Mouse (Mus musculus): ENCODE data around the gene Chmp6.
A peak's percentile ranks its signal among the peaks of the same experiment; 100 is the strongest.

Chmp6 gene

DNA sequence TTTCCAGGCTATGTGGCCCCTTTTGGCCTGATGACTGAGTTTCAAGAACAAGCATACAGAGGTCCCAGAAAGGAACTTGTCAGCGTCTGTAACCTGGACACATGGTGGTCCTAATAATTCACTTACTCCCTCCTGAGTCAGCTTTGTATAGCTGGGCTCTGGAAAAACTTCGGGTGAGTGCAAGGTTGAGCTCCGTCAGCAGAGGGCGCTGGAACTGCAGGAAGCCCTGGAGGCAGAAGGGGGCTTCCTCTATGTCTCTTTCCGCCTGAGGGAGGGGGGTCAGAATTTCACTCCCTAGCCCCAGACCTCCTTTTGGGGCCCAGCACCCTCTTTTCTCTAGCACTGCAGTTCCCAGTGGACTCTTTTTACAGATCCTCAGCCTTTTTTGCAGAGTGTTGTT is 3.8 kb upstream of the Chmp6 start:
- peak; percentile 73 for DNase-seq (ENCODE audit: low read depth)

DNA sequence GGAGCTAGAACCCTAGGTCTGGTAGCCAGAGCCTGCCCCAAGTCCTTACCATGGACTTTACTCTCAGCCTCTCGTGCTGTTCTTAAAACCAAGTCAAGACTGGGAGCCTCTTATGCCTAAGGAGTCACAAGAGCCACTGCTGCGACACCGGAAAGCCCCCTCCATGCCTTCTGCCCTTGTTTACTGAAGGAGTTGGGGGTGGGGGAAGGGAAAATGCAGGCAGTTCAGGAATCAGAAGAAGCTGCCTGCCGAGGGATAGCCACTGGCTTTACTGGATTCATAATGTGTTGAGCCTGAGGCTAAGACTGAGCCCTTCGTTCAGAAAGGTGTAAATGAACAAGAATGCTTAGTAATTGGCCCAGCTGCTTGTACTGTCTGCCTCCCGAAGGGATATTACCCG is 396 bp upstream of the Chmp6 start:
- DNase-seq (ENCODE audit: low read depth), result no peak

DNA sequence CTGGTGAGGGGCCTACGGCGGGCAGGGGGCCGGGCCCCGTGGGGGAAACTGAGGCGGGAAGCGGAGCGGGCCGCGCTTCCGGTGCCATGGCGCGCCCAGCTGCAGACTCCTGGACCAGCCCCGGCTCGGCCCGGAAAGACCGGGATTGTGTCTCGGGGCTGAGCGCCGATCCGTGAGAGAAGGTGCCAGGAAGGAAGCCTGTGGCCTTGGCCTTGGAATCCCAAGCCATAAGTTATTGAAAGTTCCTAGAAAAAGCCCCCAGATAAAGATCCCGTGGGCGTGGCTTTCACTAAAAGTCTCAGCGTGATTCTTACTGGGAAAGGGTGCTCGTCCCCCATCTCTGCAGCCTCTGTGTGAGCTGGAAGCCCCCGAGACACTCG is 684 bp downstream of the Chmp6 start:
- DNase-seq (ENCODE audit: low read depth), result no peak

DNA sequence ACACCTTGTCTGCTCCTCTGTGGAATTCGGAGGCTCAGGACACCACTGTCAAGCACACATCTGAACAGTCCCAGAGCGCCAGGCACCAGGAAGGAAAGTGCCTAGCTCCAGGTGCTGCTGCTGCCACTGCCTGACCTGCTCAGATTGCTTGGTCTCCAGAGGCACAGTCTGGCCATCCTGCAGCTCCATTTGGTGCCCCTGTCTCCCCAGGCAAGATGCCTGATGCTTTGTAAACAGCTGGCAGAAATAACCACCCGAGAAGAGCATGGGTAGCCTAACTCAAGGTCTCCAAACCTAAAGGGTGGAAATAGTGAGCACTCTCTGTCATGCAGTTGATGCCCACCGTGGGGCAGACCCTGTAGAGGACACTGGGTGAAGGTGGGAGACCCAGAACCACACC is 1.1 kb downstream of the Chmp6 start:
- DNase-seq (ENCODE audit: low read depth), result no peak

DNA sequence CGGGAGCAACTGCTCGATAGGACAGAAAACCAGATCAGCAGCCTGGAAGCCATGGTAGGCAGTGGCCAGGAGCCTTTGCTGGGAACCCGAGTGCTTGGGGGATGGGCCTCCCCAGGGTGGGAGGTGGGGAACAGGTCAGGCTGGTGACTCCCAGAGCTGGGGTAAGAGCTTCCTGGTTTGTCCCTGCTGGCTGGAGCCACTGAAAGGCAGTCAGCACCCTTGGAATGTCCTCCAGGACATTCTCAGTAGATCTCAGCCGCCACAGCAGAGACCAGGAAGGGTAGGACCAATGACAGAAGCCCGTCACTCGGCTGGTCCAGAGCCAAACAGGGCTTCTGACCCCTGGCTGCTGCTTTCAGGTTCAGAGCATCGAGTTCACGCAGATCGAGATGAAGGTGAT is 2.4 kb downstream of the Chmp6 start:
- DNase-seq (ENCODE audit: low read depth), result no peak

DNA sequence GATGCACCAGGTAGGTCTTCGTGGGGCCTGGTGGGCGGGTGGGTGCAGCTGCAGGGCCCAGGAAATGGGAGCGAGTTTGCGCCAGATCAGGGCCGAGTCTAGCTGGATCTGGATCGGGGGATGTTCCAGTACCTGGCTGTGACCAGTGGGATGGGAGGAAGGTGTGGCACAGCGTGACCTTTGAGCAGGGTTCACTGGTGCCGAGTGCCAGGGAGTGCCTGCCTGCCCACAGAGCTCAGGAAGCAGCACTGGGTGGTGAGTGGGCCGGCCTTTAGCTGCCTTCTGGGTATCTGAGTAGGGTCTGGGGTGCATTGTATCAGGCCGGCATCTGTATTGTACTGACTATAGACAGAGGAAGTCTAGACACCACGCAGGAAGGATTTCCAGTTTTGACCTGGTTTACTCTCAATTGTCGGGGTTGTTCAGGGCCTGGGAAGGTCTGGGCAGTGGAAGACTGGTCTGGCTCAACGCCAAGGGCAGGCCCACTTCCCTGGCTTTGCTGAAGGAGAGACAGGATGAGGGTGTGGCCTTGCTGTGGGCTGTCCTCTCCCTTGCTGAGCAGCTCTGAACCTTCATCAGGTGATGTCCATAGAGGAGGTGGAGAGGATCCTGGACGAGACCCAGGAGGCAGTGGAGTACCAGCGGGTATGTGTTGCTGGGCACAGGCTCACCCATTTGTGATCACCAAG is 3.0 kb downstream of the Chmp6 start:
- no peak for DNase-seq (ENCODE audit: low read depth)

DNA sequence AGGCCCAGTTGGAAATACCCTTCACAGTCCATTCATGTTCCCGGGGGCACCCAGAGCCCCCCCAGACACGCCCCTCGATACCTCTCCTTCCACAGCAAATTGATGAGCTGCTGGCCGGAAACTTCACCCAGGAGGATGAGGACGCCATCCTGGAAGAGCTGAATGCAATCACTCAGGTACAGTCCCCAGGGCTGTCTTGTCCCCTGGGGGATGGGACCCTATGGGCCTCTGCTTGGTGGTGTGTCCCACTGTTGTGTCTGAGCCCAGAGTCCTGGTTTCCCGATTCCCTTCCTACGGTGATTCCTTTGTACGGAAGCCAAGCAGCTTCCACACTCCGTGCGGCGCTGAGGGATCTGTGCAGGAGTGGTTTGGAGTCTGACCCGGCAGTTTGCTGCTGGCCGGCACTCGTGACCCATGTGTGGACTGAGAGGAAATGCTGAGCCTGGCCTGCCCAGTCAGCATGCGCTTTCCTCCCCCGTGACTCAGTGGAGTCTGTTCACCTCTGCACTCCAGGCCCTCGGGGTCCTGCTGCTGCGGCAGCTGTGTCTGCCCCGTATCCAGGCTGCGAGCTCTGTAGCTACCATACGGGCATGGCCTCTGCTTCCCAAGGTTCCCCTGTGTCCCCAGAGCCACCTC is 3.7 kb downstream of the Chmp6 start:
- DNase-seq (ENCODE audit: low read depth), result no peak

DNA sequence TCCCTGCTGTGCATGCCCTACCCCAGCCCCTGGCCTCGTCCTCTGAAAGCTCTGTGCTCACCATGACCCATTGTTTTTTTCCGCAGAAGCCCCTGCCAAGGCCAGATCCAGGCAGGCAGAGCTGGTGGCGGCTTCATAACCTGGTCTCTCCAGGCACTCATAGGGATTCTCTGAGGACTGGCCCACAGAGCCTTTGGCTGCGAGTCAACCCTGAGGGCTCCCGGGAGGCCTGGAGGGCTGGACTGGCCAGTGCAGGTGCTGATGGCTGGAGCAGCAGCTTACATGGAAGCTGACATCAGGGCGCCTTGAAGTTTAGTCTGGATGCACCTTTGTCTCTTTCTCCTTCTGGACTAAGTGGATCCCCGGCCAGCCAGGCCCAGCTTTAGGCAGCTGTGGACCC is 5.3 kb downstream of the Chmp6 start:
- DNase-seq (ENCODE audit: low read depth), result no peak

DNA sequence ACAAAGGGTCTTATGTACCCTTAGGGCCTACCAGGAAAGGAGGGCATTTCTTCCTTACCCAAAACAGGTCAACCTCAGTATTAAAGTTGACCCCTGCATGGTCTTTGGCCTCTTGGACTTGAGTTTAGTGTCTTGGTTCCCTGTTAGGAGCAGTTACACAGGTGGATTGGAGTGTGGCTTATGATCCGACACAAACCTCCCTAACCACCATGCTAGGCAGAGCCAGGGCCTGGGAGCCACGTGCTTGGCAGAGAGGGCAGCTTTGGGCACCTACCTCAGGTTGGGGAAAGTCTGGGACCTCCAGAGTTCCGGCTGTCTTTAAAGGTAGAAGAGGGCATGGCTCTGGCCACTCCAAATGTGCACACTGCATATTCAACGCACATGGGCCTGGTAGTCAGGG is 6.2 kb downstream of the Chmp6 start:
- no peak for DNase-seq (ENCODE audit: low read depth)

DNA sequence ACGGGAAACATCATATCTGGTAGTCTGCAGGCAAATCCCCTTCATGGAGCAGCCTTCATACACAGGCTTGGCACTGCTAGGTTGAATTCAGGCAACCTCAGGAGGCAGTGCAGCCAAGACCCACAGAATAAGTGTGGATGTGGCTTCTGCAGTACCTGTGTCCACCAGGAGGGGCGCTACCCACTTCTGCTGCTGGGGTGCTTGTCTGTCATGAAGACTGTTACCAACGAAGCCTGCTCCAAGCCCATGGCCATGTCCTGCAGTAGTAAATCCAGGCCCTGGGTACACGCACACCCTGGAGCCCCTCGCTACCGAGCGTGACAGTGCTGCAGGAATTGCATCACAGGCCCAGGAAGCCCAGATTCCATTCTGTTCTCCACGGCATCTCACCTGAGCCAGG is 6.7 kb downstream of the Chmp6 start:
- DNase-seq (ENCODE audit: low read depth), result peak; percentile 47

DNA sequence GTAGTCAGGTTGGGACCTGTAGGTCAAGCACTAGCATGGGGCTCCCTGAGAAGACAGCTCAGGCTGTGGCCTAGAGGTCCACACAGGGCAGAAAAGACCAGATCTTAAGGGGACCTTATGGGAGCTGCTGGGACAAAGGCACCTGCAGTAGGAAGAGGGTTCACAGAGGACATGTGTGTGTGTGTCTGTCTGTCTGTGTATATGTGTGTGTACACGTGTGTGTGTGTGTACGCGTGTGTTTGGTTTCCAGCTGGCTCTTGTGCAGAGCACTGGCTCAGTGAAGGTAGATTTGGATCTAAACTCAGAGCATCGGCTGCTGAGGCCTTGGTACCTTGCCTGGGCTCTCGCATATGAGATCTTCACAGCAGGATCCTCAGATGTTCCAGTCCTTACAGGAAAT is 7.4 kb downstream of the Chmp6 start:
- DNase-seq (ENCODE audit: low read depth), result no peak

DNA sequence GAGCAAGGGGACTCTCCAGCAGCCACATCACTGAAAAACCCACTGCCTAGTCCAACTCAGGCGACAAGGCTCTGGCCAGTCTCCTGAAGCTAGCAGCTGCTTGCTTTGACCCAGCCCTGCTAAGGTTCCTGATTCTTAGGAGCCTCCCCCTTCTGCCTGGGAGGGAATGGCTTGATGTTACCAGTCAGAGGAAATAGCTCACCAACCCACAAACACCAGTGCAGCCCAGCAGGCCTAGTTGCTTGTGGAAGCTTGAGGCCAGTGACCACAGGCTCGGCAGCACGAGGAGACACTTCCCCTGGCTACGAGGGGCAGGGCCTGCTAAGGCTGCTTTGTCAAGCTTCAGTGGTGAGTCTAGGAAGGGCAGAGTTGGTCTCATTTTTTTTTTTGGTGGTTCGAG is 11.9 kb downstream of the Chmp6 start:
- DNase-seq (ENCODE audit: low read depth), result peak; percentile 66

DNA sequence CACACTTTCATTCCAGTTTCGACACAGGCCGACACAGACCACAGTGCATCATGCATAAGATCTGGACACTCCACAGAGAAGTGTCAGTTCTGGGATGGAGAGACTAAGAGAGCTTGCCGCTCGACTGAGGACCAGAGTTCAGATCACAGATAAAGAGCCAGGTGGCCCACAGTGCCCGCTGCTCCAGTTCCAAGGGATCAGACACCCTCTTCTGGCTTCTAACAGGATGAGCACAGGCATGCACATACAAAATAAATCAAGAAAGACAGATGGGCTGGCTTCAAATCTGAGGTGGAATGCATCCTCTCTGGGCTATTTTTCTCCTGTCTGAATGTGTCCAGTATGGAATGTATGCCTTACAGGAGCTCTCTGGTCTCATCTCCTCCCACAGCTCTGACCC is 13.5 kb downstream of the Chmp6 start:
- no peak for DNase-seq (ENCODE audit: low read depth)

DNA sequence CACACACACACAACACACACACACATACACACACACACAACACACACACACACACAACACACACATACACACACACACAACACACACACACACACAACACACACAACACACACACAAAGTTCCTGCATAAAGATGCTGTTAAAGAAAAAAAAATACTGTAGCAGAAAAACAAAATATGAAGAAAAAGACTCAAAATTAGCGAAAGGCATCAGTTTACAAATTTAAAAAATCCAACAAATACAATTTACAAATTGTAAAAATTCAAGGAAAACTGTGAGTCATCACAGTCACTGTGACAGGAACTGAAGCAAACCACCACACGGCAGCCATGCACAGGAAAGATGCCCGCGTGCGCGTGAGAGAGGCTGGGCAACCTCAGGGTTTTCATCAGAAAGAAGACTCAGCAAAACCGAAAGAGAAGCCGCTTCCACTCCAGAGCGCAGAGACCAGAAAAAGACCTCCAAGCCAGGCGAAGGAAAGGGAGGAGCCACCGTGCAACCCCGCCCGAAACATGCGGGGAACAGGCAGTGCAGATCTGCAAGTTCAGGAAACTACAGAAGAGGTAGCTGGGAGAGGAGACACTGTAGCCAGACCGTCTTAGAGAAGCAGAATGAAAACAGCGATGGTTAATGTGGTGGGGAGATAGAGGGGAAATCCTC is 14.9 kb downstream of the Chmp6 start:
- peak; percentile 60 for DNase-seq (ENCODE audit: low read depth)

DNA sequence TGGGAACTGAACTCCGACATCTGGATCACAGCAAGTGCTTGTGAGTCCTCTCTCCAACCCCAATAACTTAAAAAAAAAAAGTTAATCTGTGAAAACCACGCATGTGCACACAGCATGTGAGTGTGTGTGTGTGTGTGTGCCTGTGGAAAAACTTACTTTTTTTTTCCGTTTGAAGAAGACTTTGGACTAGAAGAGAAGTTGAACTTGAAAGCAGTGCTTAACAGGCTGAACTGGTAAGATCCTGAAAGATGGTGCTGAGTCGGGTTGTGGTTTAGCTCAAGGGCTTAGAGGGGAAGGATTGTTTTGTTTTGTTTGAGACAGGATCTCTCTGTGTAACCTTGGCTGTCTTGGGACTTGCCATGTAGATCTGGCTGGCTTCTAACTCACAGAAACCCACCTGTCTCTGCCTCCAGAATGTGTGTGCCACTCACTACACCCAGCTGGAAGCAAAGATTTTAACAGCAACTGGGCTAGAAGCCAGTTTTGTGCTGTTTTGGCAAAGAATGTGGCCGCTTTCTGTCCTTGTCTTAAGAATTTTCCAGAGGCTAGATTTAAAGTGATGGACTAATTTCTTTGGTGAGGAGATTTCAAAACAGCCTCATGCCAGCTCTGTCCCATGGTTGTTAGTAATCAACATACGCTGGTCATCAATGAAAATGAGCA is 16.5 kb downstream of the Chmp6 start:
- no peak for DNase-seq (ENCODE audit: low read depth)

DNA sequence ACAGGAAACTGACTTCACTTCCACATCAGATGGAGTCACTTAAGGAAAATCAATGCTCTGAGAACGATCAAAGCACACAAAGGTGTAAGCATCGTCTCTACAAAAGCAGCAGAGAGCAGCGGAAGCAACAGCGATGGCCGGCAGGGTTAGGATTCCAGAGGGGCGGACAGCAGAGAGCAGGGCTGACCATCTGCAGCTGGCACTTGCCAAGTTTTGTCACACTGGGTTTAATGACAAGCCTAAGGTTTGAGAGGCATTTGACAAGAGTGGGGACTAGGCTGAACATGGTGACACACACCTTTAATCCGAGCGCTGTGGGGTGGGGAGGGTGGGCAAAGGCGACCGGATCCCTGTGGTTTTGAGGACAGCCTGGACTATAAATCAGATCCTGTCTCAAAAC is 18.6 kb downstream of the Chmp6 start:
- DNase-seq (ENCODE audit: low read depth), result no peak

DNA sequence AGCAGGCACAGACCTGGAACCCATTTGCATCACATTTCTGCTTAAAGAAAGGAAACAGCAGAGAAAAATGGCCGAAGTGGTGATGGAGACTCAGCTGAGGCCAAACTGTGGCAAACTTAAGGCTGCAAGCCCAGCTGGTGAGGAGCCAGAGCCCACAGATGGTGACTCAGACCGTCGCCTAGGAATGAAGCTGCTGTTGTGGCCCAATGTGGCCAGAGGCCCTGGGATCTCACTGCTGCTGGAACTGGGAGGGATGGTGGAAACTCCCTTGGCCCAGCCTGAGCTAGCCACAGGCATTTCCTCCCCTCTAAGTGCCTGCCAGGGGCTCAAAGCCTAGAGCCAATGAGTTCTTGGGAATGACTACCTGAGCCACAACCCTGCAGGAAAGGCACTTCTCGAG is 19.9 kb downstream of the Chmp6 start:
- no peak for DNase-seq (ENCODE audit: low read depth)

DNA sequence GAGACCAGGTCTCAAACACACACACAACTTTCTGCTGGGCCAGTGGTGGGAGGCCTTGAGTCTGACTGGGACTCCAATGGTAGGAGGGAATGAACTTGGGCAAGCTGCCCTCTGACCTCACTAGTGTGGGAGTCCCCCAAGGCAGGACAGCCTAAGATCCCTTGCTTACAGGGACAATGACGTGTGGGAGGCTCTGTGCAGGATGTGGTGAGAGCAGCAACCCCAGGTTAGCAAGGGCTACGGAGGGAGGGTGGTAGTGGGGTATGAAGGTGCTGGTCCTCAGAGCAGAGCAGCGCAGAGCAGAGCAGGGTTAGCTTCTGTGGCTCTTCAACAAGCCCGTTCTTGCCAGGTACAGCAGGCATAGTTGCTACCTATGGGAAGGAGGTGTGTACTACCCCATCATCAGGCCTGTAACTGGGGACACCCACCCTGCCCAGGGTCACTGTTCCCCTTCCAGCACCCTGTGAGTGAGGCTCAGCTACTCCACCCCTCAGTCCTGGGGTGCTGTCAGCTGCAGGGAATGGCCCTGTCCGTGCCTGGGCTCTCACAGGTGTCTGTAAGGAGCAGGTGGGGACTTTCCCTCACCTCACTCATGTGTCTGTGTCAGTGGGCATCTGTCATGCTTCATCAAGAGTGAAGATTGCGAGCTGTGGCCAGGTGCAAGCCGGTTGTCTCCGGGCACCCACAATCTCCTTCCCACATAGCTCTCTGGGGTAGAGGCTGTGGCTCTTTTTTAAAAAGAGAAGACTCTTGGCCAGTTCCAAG is 20.8 kb downstream of the Chmp6 start:
- DNase-seq (ENCODE audit: low read depth), result no peak

DNA sequence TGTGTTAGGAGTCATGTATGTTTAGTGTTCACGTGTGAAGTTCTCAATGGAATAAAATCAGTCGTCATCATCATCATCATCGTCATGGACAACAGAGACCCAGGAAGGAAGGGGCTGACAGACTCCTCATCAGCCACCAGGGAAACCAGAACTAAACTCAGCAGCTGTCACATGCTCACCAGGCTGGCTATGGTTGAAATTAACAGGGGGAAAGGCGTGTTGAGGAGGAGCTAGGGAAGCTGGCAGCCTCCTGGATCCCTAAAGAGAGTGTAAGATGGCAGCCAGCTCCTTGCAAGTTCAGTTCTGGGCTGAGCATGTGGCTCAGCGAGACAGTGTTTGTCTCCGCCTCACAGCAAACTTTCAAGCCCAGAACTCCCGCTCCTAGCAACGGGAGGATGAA is 21.5 kb downstream of the Chmp6 start:
- DNase-seq (ENCODE audit: low read depth), result no peak

DNA sequence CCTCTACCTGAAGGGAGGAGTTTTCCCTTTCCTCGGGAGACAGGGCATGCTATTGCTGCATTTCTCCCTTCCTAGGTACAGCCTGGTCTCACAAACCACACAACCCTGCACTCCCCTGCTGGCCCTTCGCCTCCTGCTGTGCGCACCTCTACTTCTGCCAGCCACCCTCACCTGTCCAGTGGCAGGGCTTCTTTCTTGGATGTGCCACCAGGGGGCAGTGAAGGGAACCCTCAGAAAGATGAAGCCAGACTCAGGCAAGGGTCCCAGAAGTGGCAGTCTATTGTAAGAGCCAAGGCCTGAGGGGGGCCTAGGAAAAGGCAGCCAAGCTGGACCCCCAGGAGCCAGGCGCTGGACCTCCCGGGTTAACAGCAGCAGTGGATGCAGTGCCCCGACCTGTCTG is 22.2 kb downstream of the Chmp6 start:
- DNase-seq (ENCODE audit: low read depth), result peak; percentile 60

DNA sequence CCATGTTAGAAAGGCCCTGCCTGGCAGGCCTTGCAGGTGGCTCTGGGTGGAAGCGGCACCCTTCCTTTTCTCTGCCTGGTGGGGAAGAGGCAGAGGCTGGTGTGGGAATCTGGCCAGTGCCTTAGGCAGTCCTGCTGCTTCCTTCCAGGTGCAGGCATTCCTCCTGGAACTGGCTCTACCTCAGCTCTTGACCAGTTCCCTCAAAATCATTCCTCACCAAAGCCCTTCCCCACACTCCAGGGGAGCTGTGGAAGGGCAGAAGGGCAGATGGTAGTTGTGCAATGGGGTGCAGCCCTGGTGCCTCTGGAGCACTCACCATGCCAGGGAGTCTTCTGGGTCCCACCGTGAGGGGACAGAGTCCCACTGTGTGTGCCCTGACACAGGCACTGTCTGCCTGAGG is 23.2 kb downstream of the Chmp6 start:
- DNase-seq (ENCODE audit: low read depth), result no peak

DNA sequence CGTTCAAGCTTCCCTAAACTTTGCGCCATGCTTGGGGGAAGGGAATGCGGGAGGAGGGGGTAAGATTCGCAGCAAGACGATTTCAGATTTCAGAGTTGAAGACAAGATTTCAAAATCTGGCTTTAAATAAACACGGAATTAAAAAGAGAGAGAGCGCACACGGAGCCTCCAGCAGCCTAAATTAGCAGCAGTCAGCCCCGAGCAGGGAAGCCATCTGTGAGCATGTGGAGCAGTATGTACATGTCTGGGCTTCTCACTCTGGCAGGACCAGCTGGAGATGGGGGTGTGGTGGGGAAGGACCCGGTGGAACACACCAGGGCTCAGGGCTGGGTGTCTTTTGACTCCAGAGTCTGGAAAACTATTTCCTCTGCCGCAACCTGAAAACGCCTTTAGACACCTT is 24.0 kb downstream of the Chmp6 start:
- no peak for DNase-seq (ENCODE audit: low read depth)

All from c-Kit-positive CD71-negative TER-119-negative erythroid progenitor cells, embryonic 14.5 days (primary cell).